Comparison of ENCODE assay signal across 9 mouse cellular contexts in the genomic region with DNA sequence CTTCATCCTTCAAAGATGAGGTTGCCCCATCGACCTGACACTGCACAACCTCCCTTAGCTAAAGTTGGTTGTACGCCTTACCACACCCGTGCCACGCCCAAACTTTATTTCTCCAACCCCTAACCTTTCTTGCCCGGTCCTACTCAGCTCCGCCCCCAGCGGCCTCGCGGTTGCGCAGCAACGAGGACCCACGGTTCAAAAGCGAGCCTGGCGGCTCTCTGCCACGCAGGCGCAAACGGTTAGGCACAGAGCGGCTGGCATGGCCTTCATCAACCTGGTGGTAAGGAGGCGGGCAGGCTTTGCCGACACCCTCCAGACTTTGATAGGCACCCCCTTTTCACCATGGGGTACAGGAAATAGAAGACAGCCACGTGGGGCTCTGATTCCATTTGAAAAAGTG. TPM values are rescaled to one million over a fixed set of nuclear protein-coding genes. Genes with fewer than 3 reads are reported as not detected.
DNase-seq lines count a peak whose midpoint lies in the region; ATAC-seq and TF ChIP-seq lines count a peak whose summit lies in the region.
"Had no signal": no experiment of that assay in that cellular context is flagged by ENCODE, and none has a peak within 500 bp of the region (broad histone marks: within the 10 kb centered on the region; RNA-seq: fewer than 3 reads in every experiment).

Gene Gtf2a1l, plus strand, starts transcription at position 209 of the 400 bp plus-strand sequence.

- WGBS in kidney, adult 2 months: 28% methylated on average over 21 of the region's 21 CpGs
- 20% methylated on average over 21 of the region's 21 CpGs for WGBS in heart, postnatal 0 days

- peak within 1 kb of the TSS; percentile 24 for H3K4me2 ChIP-seq in heart, postnatal 0 days (ENCODE audit: low read depth, low read length)

- peak; percentile 41; the same call in 1 of the 2 replicates for ATAC-seq in heart, postnatal 0 days (ENCODE audit: insufficient read depth, low read depth)

- TF ChIP-seq EP300 in heart, postnatal 0 days (IDR thresholded peaks at IDR 0.05; ENCODE audit: low read depth): no peak

- H3K9ac ChIP-seq in heart, postnatal 0 days (replicated peaks; ENCODE audit: low read depth, low read length): no peak within 1 kb of the TSS

- H3K27me3 ChIP-seq in kidney, adult 2 months (replicated peaks; ENCODE audit: control insufficient read depth, insufficient read depth, low read length): no peaks in the 10 kb centered on the region; the same call in 1 of the 2 replicates
- H3K27me3 ChIP-seq in heart, postnatal 0 days (ENCODE audit: control insufficient read depth, insufficient read depth, low read length): no peaks in the 10 kb centered on the region

- TF ChIP-seq CTCF in kidney, adult 2 months (conservative IDR thresholded peaks at IDR 0.05; ENCODE audit: insufficient read depth, insufficient read length, low read depth, low read length): no peak
- no peak for TF ChIP-seq CTCF in heart, postnatal 0 days (IDR thresholded peaks at IDR 0.05; ENCODE audit: low read depth)
- peak; percentile 52 for TF ChIP-seq CTCF in layer of hippocampus, adult 2 months (conservative IDR thresholded peaks at IDR 0.05)

- H3K36me3 ChIP-seq in kidney, adult 2 months (ENCODE audit: control insufficient read depth, insufficient read depth, low read length): no peaks in the 10 kb centered on the region
- no peaks in the 10 kb centered on the region for H3K36me3 ChIP-seq in heart, postnatal 0 days (replicated peaks; ENCODE audit: control insufficient read depth, insufficient read depth, low read length)

- H3K4me1 ChIP-seq in kidney, adult 2 months (ENCODE audit: control insufficient read depth, insufficient read depth, low read length): no peaks in the 10 kb centered on the region
- peaks cover 4% of the 10 kb centered on the region; the same call in 1 of the 2 replicates for H3K4me1 ChIP-seq in heart, postnatal 0 days (ENCODE audit: control insufficient read depth, insufficient read depth)

- H3K4me3 ChIP-seq in kidney, adult 2 months (ENCODE audit: insufficient read depth, low read depth, low read length): no peak within 1 kb of the TSS
- 0 out of 2 replicates have a peak within 1 kb of the TSS, but pooled peaks have one; percentile 1 for H3K4me3 ChIP-seq in heart, postnatal 0 days (ENCODE audit: low read depth, low read length)
- peak within 1 kb of the TSS; percentile 15 for H3K4me3 ChIP-seq in layer of hippocampus, adult 2 months
- H3K4me3 ChIP-seq: myocyte had no signal

- H3K27ac ChIP-seq in kidney, adult 2 months (ENCODE audit: insufficient read depth, low read depth, low read length): no peak within 1 kb of the TSS
- no peak within 1 kb of the TSS for H3K27ac ChIP-seq in heart, postnatal 0 days (ENCODE audit: low read depth)
- H3K27ac ChIP-seq in layer of hippocampus, adult 2 months: 0 out of 2 replicates have a peak within 1 kb of the TSS, but pooled peaks have one; percentile 46

- H3K9me3 ChIP-seq in heart, postnatal 0 days (replicated peaks; ENCODE audit: control insufficient read depth, low read length): no peaks in the 10 kb centered on the region

- no peak for TF ChIP-seq POLR2A in kidney, adult 2 months (IDR thresholded peaks at IDR 0.05; ENCODE audit: low read depth, low read length)

- DNase-seq in kidney, adult 2 months: peak; percentile 18
- DNase-seq in kidney, adult 18-20 months: no peak
- peak; percentile 60 to 73 for DNase-seq in cerebellum, postnatal 25 days
- no peak for DNase-seq in heart, postnatal 0 days (ENCODE audit: low spot score)
- DNase-seq in layer of hippocampus, adult 2 months (ENCODE audit: low spot score in 2 of 2): peak; percentile 67 to 74
- peak; percentile 37 for DNase-seq in lung, postnatal 14 days
- peak; percentile 61 for DNase-seq in retina, postnatal 1 day
- DNase-seq in MN1 (ENCODE audit: low spot score): no peak

RNA-seq across cellular contexts. Expression of gene Gtf2a1l, which starts in this region (rescaled TPM):
- polyA plus RNA-seq in kidney, adult 2 months (2012; rRNA removed): 0.10 and 0.14 TPM in 2 replicates
- total RNA-seq in heart, postnatal 0 days (2014; rRNA removed; ENCODE audit: low replicate concordance): not detected in 2 replicates
- polyA plus RNA-seq in heart, postnatal 0 days (2015; fragmentation: Nextera tagmentation; extraction: Ambion mirVana): not detected in 2 replicates
- total RNA-seq in layer of hippocampus, adult 2 months (2021): not detected
- polyA plus RNA-seq: myocyte had no signal

Comparison
In these comparisons a context has a peak if more than half of its experiments do, and no peak if none do; other contexts are left out.
1. Peak in DNase-seq in kidney, adult 2 months; RNA of the gene not detected or under 1 TPM.
2. Peak in ATAC-seq, H3K4me3 ChIP-seq and H3K4me2 ChIP-seq in heart, postnatal 0 days; RNA of the gene not detected or under 1 TPM.
3. Peak in DNase-seq, H3K4me3 ChIP-seq and H3K27ac ChIP-seq in layer of hippocampus, adult 2 months; RNA of the gene not detected or under 1 TPM.
4. DNase-seq: peak in cerebellum, postnatal 25 days (2 of 2), lung, postnatal 14 days (single experiment) and retina, postnatal 1 day (single experiment); none in kidney, adult 18-20 months (single experiment), heart, postnatal 0 days (single experiment) and MN1 (single experiment).